ENCODE assay signal across 10 mouse cellular contexts in genomic region chr11:26785164-26785563, GRCm38 (mm10).
DNase-seq lines count a peak whose midpoint lies in the region; ATAC-seq and TF ChIP-seq lines count a peak whose summit lies in the region.
"Had no signal": no experiment of that assay in that cellular context is flagged by ENCODE, and none has a peak within 500 bp of the region (broad histone marks: within the 10 kb centered on the region; RNA-seq: fewer than 3 reads in every experiment).

No protein-coding gene starts in this region.

- no peak for ATAC-seq in heart, embryonic 12.5 days (ENCODE audit: insufficient number of reproducible peaks, low FRiP score)
- ATAC-seq in hindbrain, embryonic 14.5 days (ENCODE audit: low FRiP score): peak; percentile 79; the same call in 1 of the 2 replicates
- ATAC-seq in stomach, postnatal 0 days (ENCODE audit: low FRiP score, low TSS enrichment): no peak

- H3K4me3 ChIP-seq in heart, embryonic 12.5 days: no peak overlapping the region
- no peak overlapping the region for H3K4me3 ChIP-seq in hindbrain, embryonic 14.5 days (replicated peaks; ENCODE audit: low read length)
- H3K4me3 ChIP-seq in stomach, postnatal 0 days (ENCODE audit: low read depth, low read length): no peak overlapping the region
- H3K4me3 ChIP-seq in heart, embryonic 10.5 days: no peak overlapping the region
- H3K4me3 ChIP-seq: heart, embryonic 15.5 days had no signal

- 21% methylated on average over 1 of the region's 1 CpGs for WGBS in heart, embryonic 12.5 days
- 12% methylated on average over 1 of the region's 1 CpGs for WGBS in hindbrain, embryonic 14.5 days
- WGBS in stomach, postnatal 0 days: 17% methylated on average over 1 of the region's 1 CpGs
- 22% methylated on average over 1 of the region's 1 CpGs for WGBS in heart, embryonic 10.5 days

- no peak for TF ChIP-seq EP300 in stomach, postnatal 0 days (optimal IDR thresholded peaks at IDR 0.05)

- no peak overlapping the region for H3K27ac ChIP-seq in heart, embryonic 12.5 days (ENCODE audit: poor library complexity, severe bottlenecking)
- H3K27ac ChIP-seq in hindbrain, embryonic 14.5 days: no peak overlapping the region
- H3K27ac ChIP-seq in stomach, postnatal 0 days (replicated peaks): no peak overlapping the region
- no peak overlapping the region for H3K27ac ChIP-seq in heart, embryonic 10.5 days
- H3K27ac ChIP-seq: heart, embryonic 15.5 days had no signal

- no peaks in the 10 kb centered on the region for H3K27me3 ChIP-seq in heart, embryonic 12.5 days (replicated peaks)
- H3K27me3 ChIP-seq in hindbrain, embryonic 14.5 days (ENCODE audit: control insufficient read depth, insufficient read depth, low read length): no peaks in the 10 kb centered on the region
- no peaks in the 10 kb centered on the region for H3K27me3 ChIP-seq in stomach, postnatal 0 days (ENCODE audit: control insufficient read depth, insufficient read depth, low read length)
- no peaks in the 10 kb centered on the region for H3K27me3 ChIP-seq in heart, embryonic 10.5 days (ENCODE audit: insufficient read depth, poor library complexity, severe bottlenecking)
- H3K27me3 ChIP-seq: heart, embryonic 15.5 days had no signal

- intact Hi-C loops in heart, postnatal 10 days (cut with DNase I): loop anchor here (2.0 kb wide), 1 partner anchor 582 kb away; no protein-coding TSS in a partner anchor

- no peaks in the 10 kb centered on the region for H3K9me3 ChIP-seq in heart, embryonic 12.5 days (replicated peaks)
- H3K9me3 ChIP-seq in hindbrain, embryonic 14.5 days (ENCODE audit: control insufficient read depth, low read length): no peaks in the 10 kb centered on the region
- no peaks in the 10 kb centered on the region for H3K9me3 ChIP-seq in stomach, postnatal 0 days (ENCODE audit: control insufficient read depth, low read length)
- no peaks in the 10 kb centered on the region for H3K9me3 ChIP-seq in heart, embryonic 10.5 days
- H3K9me3 ChIP-seq: heart, embryonic 15.5 days had no signal

- H3K4me1 ChIP-seq in heart, embryonic 12.5 days (replicated peaks): no peaks in the 10 kb centered on the region
- no peaks in the 10 kb centered on the region for H3K4me1 ChIP-seq in hindbrain, embryonic 14.5 days (replicated peaks; ENCODE audit: control insufficient read depth, insufficient read depth, low read length)
- H3K4me1 ChIP-seq in stomach, postnatal 0 days (replicated peaks; ENCODE audit: control insufficient read depth, insufficient read depth): no peaks in the 10 kb centered on the region
- no peaks in the 10 kb centered on the region for H3K4me1 ChIP-seq in heart, embryonic 10.5 days
- H3K4me1 ChIP-seq: heart, embryonic 15.5 days had no signal

- DNase-seq in heart, postnatal 10 days: peak; percentile 3 to 21
- peak; percentile 56 to 64 for DNase-seq in right cerebral cortex, postnatal 10 days (ENCODE audit: low spot score in 2 of 2)
- no peak for DNase-seq in right cerebral cortex, postnatal 4 days
- DNase-seq in hindbrain, embryonic 14.5 days (ENCODE audit: low spot score): peak; percentile 61
- DNase-seq in stomach, postnatal 0 days (ENCODE audit: low spot score): no peak
- DNase-seq in heart, embryonic 10.5 days (ENCODE audit: low spot score): no peak
- no peak for DNase-seq in gastrocnemius, postnatal 4 days (ENCODE audit: low spot score in 2 of 2)
- DNase-seq: thymus, postnatal 14 days had no signal

- no peak overlapping the region for H3K9ac ChIP-seq in heart, embryonic 12.5 days
- no peak overlapping the region for H3K9ac ChIP-seq in hindbrain, embryonic 14.5 days
- no peak overlapping the region for H3K9ac ChIP-seq in stomach, postnatal 0 days (ENCODE audit: low read length)
- H3K9ac ChIP-seq: heart, embryonic 15.5 days had no signal

- no peaks in the 10 kb centered on the region for H3K36me3 ChIP-seq in heart, embryonic 12.5 days
- no peaks in the 10 kb centered on the region for H3K36me3 ChIP-seq in hindbrain, embryonic 14.5 days (replicated peaks; ENCODE audit: control insufficient read depth, insufficient read depth)
- no peaks in the 10 kb centered on the region for H3K36me3 ChIP-seq in stomach, postnatal 0 days (ENCODE audit: control insufficient read depth, insufficient read depth, low read length)
- H3K36me3 ChIP-seq in heart, embryonic 10.5 days: no peaks in the 10 kb centered on the region
- H3K36me3 ChIP-seq: heart, embryonic 15.5 days had no signal

- TF ChIP-seq CTCF in stomach, postnatal 0 days (IDR thresholded peaks at IDR 0.05; ENCODE audit: low read depth): peak; percentile 76

- no peak overlapping the region for H3K4me2 ChIP-seq in heart, embryonic 12.5 days
- H3K4me2 ChIP-seq in hindbrain, embryonic 14.5 days (replicated peaks): no peak overlapping the region
- no peak overlapping the region for H3K4me2 ChIP-seq in stomach, postnatal 0 days (replicated peaks; ENCODE audit: low read depth)
- H3K4me2 ChIP-seq: heart, embryonic 15.5 days had no signal

Comparison
In these comparisons a context has a peak if more than half of its experiments do, and no peak if none do; other contexts are left out.
1. DNase-seq: peak in heart, postnatal 10 days (2 of 2), right cerebral cortex, postnatal 10 days (2 of 2) and hindbrain, embryonic 14.5 days (single experiment); none in right cerebral cortex, postnatal 4 days (single experiment), stomach, postnatal 0 days (single experiment), heart, embryonic 10.5 days (single experiment) and gastrocnemius, postnatal 4 days (0 of 2).